In the genomic region with DNA sequence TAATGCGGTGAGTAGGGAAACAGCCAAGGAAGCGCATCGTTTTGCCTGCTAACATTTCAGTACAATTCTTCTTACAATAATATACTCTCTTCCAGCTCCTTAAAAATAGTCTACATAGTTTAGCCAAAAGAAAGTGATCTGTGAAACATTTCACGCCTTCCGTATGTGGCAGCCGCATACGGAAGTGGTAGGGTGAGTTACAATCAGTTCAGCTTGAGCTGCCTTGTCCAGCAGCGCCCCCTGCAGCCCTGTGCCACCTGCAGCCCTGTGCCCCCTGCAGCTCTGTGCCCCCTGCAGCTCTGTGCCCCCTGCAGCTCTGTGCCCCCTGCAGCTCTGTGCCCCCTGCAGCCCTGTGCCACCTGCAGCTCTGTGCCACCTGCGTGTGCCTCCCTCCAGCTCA, we compare ENCODE assay signal across 8 mouse cellular contexts.
DNase-seq lines count a peak whose midpoint lies in the region; ATAC-seq and TF ChIP-seq lines count a peak whose summit lies in the region.

No protein-coding gene starts in this region.

- H3K27ac ChIP-seq in bone marrow, adult 2 months (ENCODE audit: control insufficient read depth, insufficient read depth, low read depth, low read length, poor library complexity) = no peak overlapping the region
- no peak overlapping the region for H3K27ac ChIP-seq in thymus, adult 2 months (ENCODE audit: control insufficient read depth, insufficient read depth, low read length)

- peak; percentile 49 for DNase-seq in CD4-positive, CD25-positive, alpha-beta regulatory T cell, adult 2 months (ENCODE audit: low read depth, low spot score)
- peak; percentile 44 for DNase-seq in layer of hippocampus, adult 11-12 months (ENCODE audit: low spot score)
- no peak for DNase-seq in layer of hippocampus, adult 9-10 months (ENCODE audit: low spot score)
- DNase-seq in gastrocnemius, postnatal 25 days = peak; percentile 48
- peak; percentile 66 for DNase-seq in lung, postnatal 10 days
- DNase-seq in thymus, adult 2 months = peak; percentile 50

- no peak for TF ChIP-seq POLR2A in bone marrow, adult 2 months (IDR thresholded peaks at IDR 0.05; ENCODE audit: borderline replicate concordance, control insufficient read depth, low read depth, low read length)
- TF ChIP-seq POLR2A in thymus, adult 2 months (IDR thresholded peaks at IDR 0.05; ENCODE audit: control insufficient read depth, extremely low read depth, insufficient read depth, low read length, poor library complexity) = no peak

- H3K4me1 ChIP-seq in bone marrow, adult 2 months (ENCODE audit: control insufficient read depth, insufficient read depth, low read length) = no peaks in the 10 kb centered on the region
- H3K4me1 ChIP-seq in thymus, adult 2 months (replicated peaks; ENCODE audit: control insufficient read depth, insufficient read depth, low read length) = peaks cover 4% of the 10 kb centered on the region

- no peaks in the 10 kb centered on the region for H3K27me3 ChIP-seq in thymus, adult 2 months (ENCODE audit: control insufficient read depth, insufficient read depth, low read length)

- H3K36me3 ChIP-seq in thymus, adult 2 months (ENCODE audit: control insufficient read depth, insufficient read depth, low read length) = peaks cover 13% of the 10 kb centered on the region; the same call in 1 of the 2 replicates

- TF ChIP-seq CTCF in bone marrow, adult 2 months (IDR thresholded peaks at IDR 0.05; ENCODE audit: control insufficient read depth, insufficient read depth, low read length) = peak; percentile 64
- TF ChIP-seq CTCF in thymus, adult 2 months (IDR thresholded peaks at IDR 0.05; ENCODE audit: borderline replicate concordance, control insufficient read depth, extremely low read depth, insufficient read depth, low read length, poor library complexity) = peak; percentile 58; the same call in 1 of the 2 replicates

- ATAC-seq in CD4-positive, CD25-positive, alpha-beta regulatory T cell, adult 4 months = no peak

- H3K4me3 ChIP-seq in bone marrow, adult 2 months (replicated peaks; ENCODE audit: control insufficient read depth, low read depth, low read length) = no peak overlapping the region
- no peak overlapping the region for H3K4me3 ChIP-seq in thymus, adult 2 months (ENCODE audit: control insufficient read depth, insufficient read depth, low read length)

- WGBS in bone marrow, adult 2 months = 91% methylated on average over 9 of the region's 9 CpGs
- WGBS in thymus, adult 2 months = 95% methylated on average over 9 of the region's 9 CpGs
